In genomic region chr16:95647854-95648253, GRCm38 (mm10) we compare ENCODE assay signal across 9 mouse cellular contexts. TPM values are rescaled to one million over a fixed set of nuclear protein-coding genes. Genes with fewer than 3 reads are reported as not detected.
DNase-seq lines count a peak whose midpoint lies in the region; ATAC-seq and TF ChIP-seq lines count a peak whose summit lies in the region.
"Had no signal": no experiment of that assay in that cellular context is flagged by ENCODE, and none has a peak within 500 bp of the region (broad histone marks: within the 10 kb centered on the region; RNA-seq: fewer than 3 reads in every experiment).

No protein-coding gene starts in this region.

- ATAC-seq in forebrain, embryonic 11.5 days (replicated peaks; ENCODE audit: low FRiP score): peak; percentile 46; the same call in 1 of the 2 replicates
- peak; percentile 75 for ATAC-seq in lung, postnatal 0 days

- no peak overlapping the region for H3K4me2 ChIP-seq in forebrain, embryonic 11.5 days (ENCODE audit: low read depth, low read length, severe bottlenecking)
- no peak overlapping the region for H3K4me2 ChIP-seq in lung, postnatal 0 days (replicated peaks; ENCODE audit: low read depth, low read length)

- DNase-seq in ES-E14 (ENCODE audit: low read depth, low spot score): peak; percentile 59
- DNase-seq in brain, adult 2 months (ENCODE audit: low read depth, low spot score): peak; percentile 78
- DNase-seq in forebrain, embryonic 11.5 days (ENCODE audit: low spot score): peak; percentile 85
- DNase-seq in heart, postnatal 4 days: peak; percentile 86
- DNase-seq in layer of hippocampus, adult 9-10 months (ENCODE audit: low spot score): peak; percentile 55
- DNase-seq in lung, postnatal 0 days (ENCODE audit: low spot score): peak; percentile 82
- DNase-seq in right cerebral cortex, adult 2 months (ENCODE audit: low spot score in 2 of 2): peak; percentile 85 to 89
- peak; percentile 91 for DNase-seq in urinary bladder, postnatal 14 days (ENCODE audit: low spot score)

- 20% methylated on average over 13 of the region's 13 CpGs for WGBS in forebrain, embryonic 11.5 days
- 9% methylated on average over 13 of the region's 13 CpGs for WGBS in lung, postnatal 0 days

- no peaks in the 10 kb centered on the region for H3K36me3 ChIP-seq in ES-E14 (ENCODE audit: control insufficient read depth, insufficient read depth, low read length, poor library complexity, severe bottlenecking)
- H3K36me3 ChIP-seq in forebrain, embryonic 11.5 days (ENCODE audit: control insufficient read depth, insufficient read depth, low read length): no peaks in the 10 kb centered on the region
- H3K36me3 ChIP-seq in lung, postnatal 0 days (ENCODE audit: insufficient read depth, low read length): no peaks in the 10 kb centered on the region

- peak; percentile 40; the same call in 1 of the 2 replicates for TF ChIP-seq EP300 in lung, postnatal 0 days (IDR thresholded peaks at IDR 0.05)

- TF ChIP-seq CTCF in lung, postnatal 0 days (IDR thresholded peaks at IDR 0.05): peak; percentile 93

- H3K27ac ChIP-seq in ES-E14 (ENCODE audit: insufficient read depth, low read depth, low read length, poor library complexity, severe bottlenecking): no peak overlapping the region
- H3K27ac ChIP-seq in forebrain, embryonic 11.5 days (ENCODE audit: low read depth, low read length): no peak overlapping the region
- H3K27ac ChIP-seq in lung, postnatal 0 days (ENCODE audit: low read length): no peak overlapping the region
- H3K27ac ChIP-seq: macrophage had no signal

- H3K4me1 ChIP-seq in ES-E14 (ENCODE audit: control insufficient read depth in 2 of 2, insufficient read depth in 2 of 2, low read length in 2 of 2, poor library complexity in 1 of 2): 0 out of 4 replicates have a peak, but pooled peaks cover 0 to 2% of the 10 kb centered on the region in 2 experiments
- H3K4me1 ChIP-seq in forebrain, embryonic 11.5 days (replicated peaks; ENCODE audit: control insufficient read depth, insufficient read depth, low read length): no peaks in the 10 kb centered on the region
- H3K4me1 ChIP-seq in lung, postnatal 0 days (ENCODE audit: insufficient read depth, low read depth, low read length): no peaks in the 10 kb centered on the region

- no peak overlapping the region for H3K9ac ChIP-seq in ES-E14 (ENCODE audit: insufficient read depth, low read depth, low read length, poor library complexity, severe bottlenecking)
- H3K9ac ChIP-seq in forebrain, embryonic 11.5 days (ENCODE audit: low read length): no peak overlapping the region
- no peak overlapping the region for H3K9ac ChIP-seq in lung, postnatal 0 days (replicated peaks; ENCODE audit: low read depth)

- no peaks in the 10 kb centered on the region for H3K9me3 ChIP-seq in ES-E14 (ENCODE audit: control insufficient read depth, insufficient read depth, low read depth, low read length)
- H3K9me3 ChIP-seq in forebrain, embryonic 11.5 days (ENCODE audit: control insufficient read depth, low read length): no peaks in the 10 kb centered on the region
- no peaks in the 10 kb centered on the region for H3K9me3 ChIP-seq in lung, postnatal 0 days (ENCODE audit: low read length)

- in situ Hi-C loops in ES-E14 (cut with MboI; ENCODE audit: low sequenced_read_pairs in 2 of 2, unreplicated experiment in 2 of 2): no loop called here

- no peaks in the 10 kb centered on the region for H3K27me3 ChIP-seq in forebrain, embryonic 11.5 days (ENCODE audit: control insufficient read depth, insufficient read depth, low read length)
- no peaks in the 10 kb centered on the region for H3K27me3 ChIP-seq in lung, postnatal 0 days (replicated peaks; ENCODE audit: insufficient read depth, low read length)

- H3K4me3 ChIP-seq in ES-E14 (ENCODE audit: insufficient read depth in 1 of 2, low read depth in 1 of 2, low read length in 2 of 2, poor library complexity in 1 of 2, severe bottlenecking in 1 of 2): no peak overlapping the region
- no peak overlapping the region for H3K4me3 ChIP-seq in forebrain, embryonic 11.5 days (ENCODE audit: low read depth, low read length)
- no peak overlapping the region for H3K4me3 ChIP-seq in lung, postnatal 0 days (ENCODE audit: low read depth, low read length)

TF ChIP-seq in ES-E14, 5 proteins besides CTCF, POLR2A, EP300 and RAD21:
- TF ChIP-seq HCFC1 (IDR thresholded peaks at IDR 0.05; ENCODE audit: borderline replicate concordance, insufficient read depth, low read length): no peak
- TF ChIP-seq CHD2 (IDR thresholded peaks at IDR 0.05; ENCODE audit: low read depth, low read length): no peak
- TF ChIP-seq ZNF384 (IDR thresholded peaks at IDR 0.05; ENCODE audit: low read depth, low read length): no peak
- peak; percentile 64 for TF ChIP-seq ZC3H11A (IDR thresholded peaks at IDR 0.05; ENCODE audit: borderline replicate concordance, low read depth, low read length)
- no peak for TF ChIP-seq MAFK (IDR thresholded peaks at IDR 0.05; ENCODE audit: insufficient read depth, low read depth, low read length)

RNA-seq across cellular contexts. Expression of gene Ets2, which starts 54.0 kb away (rescaled TPM):
- total RNA-seq in ES-E14 (2012; rRNA removed): 12.8 and 16.2 TPM in 2 replicates
- polyA plus RNA-seq in forebrain, embryonic 11.5 days (2014; fragmentation: Nextera tagmentation; extraction: Ambion mirVana): 15.6 and 16.1 TPM in 2 replicates
- total RNA-seq in heart, postnatal 4 days (2021): 100 to 1,000 TPM; 106 to 110 TPM
- polyA plus RNA-seq in lung, postnatal 0 days (2015; fragmentation: Nextera tagmentation; extraction: Ambion mirVana): 71.2 and 75.5 TPM in 2 replicates
